Mouse (Mus musculus): Measurements from ENCODE around the gene Tubgcp4.

Gene Tubgcp4

GRCm38 (mm10) chr2:121195466-121195865 is 25.0 kb downstream of the Tubgcp4 start:
- no peak for DNase-seq (ENCODE audit: low spot score in 2 of 2)

GRCm38 (mm10) chr2:121204276-121204675 is 33.8 kb downstream of the Tubgcp4 start:
- DNase-seq (ENCODE audit: low spot score in 2 of 2): no peak

- DNase-seq (ENCODE audit: low spot score in 2 of 2): no peak
Observed at GRCm38 (mm10) chr2:121206541-121206940, 36.1 kb downstream of the Tubgcp4 start.

DNA sequence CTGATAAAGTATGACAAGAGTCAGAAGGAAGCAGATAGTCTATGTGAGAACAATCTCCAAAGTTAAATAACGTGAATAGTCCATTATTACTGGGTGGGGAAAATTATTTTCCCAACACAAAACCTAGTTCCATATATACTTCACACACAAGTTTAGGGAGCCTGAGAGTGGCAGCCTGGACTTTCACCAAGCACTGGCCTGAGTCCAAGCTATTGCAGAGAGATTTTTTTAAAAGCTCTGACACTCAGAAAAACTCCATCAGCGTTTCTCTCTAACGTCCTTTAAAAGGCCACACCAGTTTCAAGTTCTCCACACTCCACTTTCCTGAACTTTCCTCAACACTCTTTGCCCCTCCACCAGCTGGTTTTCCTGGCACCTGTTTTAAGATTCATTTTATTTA is 44.0 kb downstream of the Tubgcp4 start:
- DNase-seq (ENCODE audit: low spot score in 2 of 2): no peak

- DNase-seq (ENCODE audit: low spot score in 2 of 2): no peak
Observed at GRCm38 (mm10) chr2:121219177-121219576, 48.7 kb downstream of the Tubgcp4 start.

DNA sequence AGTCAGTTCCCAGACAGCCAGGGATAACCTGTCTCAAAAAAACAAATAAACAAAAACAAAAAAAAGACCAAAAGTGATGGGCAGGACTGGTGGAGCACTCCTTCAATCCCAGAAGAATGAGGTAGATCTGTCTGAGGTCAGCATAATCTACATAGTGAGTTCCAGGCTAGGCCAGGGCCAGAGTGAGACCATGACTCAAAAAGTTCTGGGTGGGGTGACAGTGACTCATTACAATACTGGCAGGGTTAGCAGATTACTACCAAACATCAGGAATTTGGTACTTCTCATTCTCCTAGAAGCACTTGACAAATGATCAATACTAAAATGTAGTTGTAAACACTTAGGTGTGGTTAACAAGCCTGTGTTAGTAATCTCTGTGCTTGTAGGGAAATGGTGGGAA is 49.5 kb downstream of the Tubgcp4 start:
- DNase-seq (ENCODE audit: low spot score in 2 of 2): no peak

- DNase-seq (ENCODE audit: low spot score in 2 of 2): no peak
Observed at GRCm38 (mm10) chr2:121223010-121223409, 52.6 kb downstream of the Tubgcp4 start.

DNA sequence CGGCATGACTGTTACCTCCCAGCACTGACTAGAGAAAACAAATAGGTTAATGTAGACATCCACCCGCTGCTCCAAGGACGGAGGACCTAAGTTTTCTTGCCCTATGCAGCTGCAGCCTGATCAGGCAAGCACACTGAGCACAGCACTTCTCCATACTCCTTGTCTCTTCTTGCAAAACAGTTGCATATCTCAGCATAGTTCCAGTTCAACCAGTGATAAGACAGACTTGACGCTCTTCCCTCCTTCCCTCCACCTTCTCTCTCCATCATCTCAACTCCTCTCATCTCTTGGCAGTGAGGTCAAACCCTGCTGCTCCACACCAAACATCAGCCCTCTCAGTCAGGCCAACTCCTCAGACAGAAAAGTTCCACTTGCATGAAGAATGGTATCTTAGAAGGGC is 57.7 kb downstream of the Tubgcp4 start:
- DNase-seq (ENCODE audit: low spot score in 2 of 2): no peak

DNA sequence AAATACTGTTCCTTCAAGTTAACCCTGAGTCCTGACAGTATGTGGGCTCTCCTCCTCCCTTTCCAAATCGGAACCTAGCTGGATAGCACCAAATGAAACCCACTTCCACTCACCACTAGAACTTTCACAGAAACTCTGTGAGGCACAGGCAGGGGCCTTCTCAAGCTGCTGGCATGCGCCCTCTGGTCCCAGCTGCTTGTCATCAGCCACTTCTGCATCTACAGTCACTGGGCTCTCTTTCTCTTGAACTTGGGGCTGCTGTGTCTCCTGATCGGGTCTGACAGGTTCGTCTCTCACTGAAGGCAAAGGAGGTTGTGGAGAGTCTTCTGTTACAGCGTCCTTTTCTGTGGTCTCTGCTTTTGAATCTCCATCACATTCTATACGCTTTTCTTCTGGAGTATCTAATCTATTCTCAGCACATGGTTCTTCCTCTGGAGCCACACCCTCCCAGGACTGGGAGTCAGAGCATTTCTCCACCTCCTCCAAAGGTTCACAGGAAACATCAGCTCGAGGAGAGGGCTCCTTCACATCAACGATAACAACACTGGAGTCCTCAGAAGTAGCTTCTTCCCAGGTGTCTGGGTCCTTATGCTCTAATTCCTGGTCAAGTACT is 65.1 kb downstream of the Tubgcp4 start:
- DNase-seq (ENCODE audit: low spot score in 2 of 2): peak; percentile 19 to 60

DNA sequence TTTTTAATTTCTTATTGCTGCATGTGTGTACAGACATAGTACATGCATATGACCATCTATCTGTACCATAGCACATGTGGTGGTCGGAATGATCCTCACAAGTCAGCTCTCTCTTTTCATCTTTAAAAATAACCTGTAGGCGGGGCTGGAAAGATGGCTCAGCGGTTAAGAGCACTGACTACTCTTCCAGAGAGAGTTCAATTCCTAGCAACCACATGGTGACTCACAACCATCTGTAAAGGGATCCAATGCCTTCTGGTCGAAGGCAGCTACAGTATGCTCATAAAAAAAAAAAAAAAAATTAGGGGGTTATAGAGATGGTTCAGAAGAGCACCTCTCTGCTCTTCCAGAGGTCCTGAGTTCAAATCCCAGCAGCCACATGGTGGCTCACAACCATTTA is 69.0 kb downstream of the Tubgcp4 start:
- DNase-seq (ENCODE audit: low spot score in 2 of 2): no peak

DNA sequence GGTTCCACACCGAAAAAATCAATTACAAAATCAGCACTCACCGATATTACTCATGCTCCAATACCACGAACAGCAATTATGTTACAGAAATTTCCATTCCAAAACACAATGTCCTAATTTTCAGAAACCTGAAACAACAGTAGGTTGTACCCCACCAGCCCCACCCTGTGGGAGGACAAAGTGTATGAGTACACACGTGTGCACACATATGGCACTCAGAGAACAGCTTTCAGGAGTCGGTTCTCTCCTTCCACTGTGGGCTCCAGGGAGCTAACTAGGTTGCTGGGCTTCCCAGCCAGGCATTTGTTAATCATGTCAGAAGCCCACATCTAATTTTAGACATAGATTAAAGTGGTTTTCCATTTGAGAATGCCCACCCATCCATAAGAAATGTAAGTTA is 73.6 kb downstream of the Tubgcp4 start:
- DNase-seq (ENCODE audit: low spot score in 2 of 2): no peak

Data from spleen, postnatal 36 days (tissue).